ENCODE assay signal across 9 mouse cellular contexts in genomic region chr4:116448673-116449072, GRCm38 (mm10). TPM values are rescaled to one million over a fixed set of nuclear protein-coding genes. Genes with fewer than 3 reads are reported as not detected.
A peak's percentile ranks its signal among the peaks of the same experiment; 100 is the strongest.
DNase-seq lines count a peak whose midpoint lies in the region; ATAC-seq lines count a peak whose summit lies in the region.
"Had no signal": no experiment of that assay in that cellular context is flagged by ENCODE, and none has a peak within 500 bp of the region (broad histone marks: within the 10 kb centered on the region; RNA-seq: fewer than 3 reads in every experiment).

No protein-coding gene starts in this region.

- no peaks in the 10 kb centered on the region for H3K9me3 ChIP-seq in midbrain, embryonic 14.5 days (ENCODE audit: control insufficient read depth, low read length)
- no peaks in the 10 kb centered on the region for H3K9me3 ChIP-seq in midbrain, embryonic 13.5 days
- H3K9me3 ChIP-seq in embryonic facial prominence, embryonic 10.5 days = no peaks in the 10 kb centered on the region
- H3K9me3 ChIP-seq: neural tube, embryonic 12.5 days had no signal

- peak; percentile 80 for DNase-seq in midbrain, embryonic 14.5 days
- peak; percentile 70 for DNase-seq in adrenal gland, postnatal 10 days
- peak; percentile 35 for DNase-seq in embryonic facial prominence, embryonic 10.5 days (ENCODE audit: low spot score)
- peak; percentile 21 for DNase-seq in kidney, postnatal 14 days
- DNase-seq in lung, postnatal 10 days = peak; percentile 71
- peak; percentile 44 to 74 for DNase-seq in spleen, postnatal 10 days (ENCODE audit: low spot score in 2 of 2)

- no peak overlapping the region for H3K27ac ChIP-seq in midbrain, embryonic 14.5 days (replicated peaks; ENCODE audit: low read depth, low read length)
- H3K27ac ChIP-seq in midbrain, embryonic 13.5 days = no peak overlapping the region
- H3K27ac ChIP-seq in embryonic facial prominence, embryonic 10.5 days (replicated peaks) = no peak overlapping the region
- H3K27ac ChIP-seq: neural tube, embryonic 12.5 days had no signal

- H3K4me1 ChIP-seq in midbrain, embryonic 14.5 days (ENCODE audit: control insufficient read depth, insufficient read depth, low read length) = no peaks in the 10 kb centered on the region
- 0 out of 2 replicates have a peak, but pooled peaks cover 3% of the 10 kb centered on the region for H3K4me1 ChIP-seq in midbrain, embryonic 13.5 days (replicated peaks)
- no peaks in the 10 kb centered on the region for H3K4me1 ChIP-seq in embryonic facial prominence, embryonic 10.5 days
- H3K4me1 ChIP-seq: neural tube, embryonic 12.5 days had no signal

- no peaks in the 10 kb centered on the region for H3K36me3 ChIP-seq in midbrain, embryonic 14.5 days (ENCODE audit: control insufficient read depth, insufficient read depth, low read length)
- no peaks in the 10 kb centered on the region; the same call in 1 of the 2 replicates for H3K36me3 ChIP-seq in midbrain, embryonic 13.5 days
- peaks cover 17% of the 10 kb centered on the region for H3K36me3 ChIP-seq in embryonic facial prominence, embryonic 10.5 days (replicated peaks)
- H3K36me3 ChIP-seq: neural tube, embryonic 12.5 days had no signal

- no peak overlapping the region for H3K4me2 ChIP-seq in midbrain, embryonic 14.5 days (ENCODE audit: low read length)
- H3K4me2 ChIP-seq in midbrain, embryonic 13.5 days (replicated peaks) = no peak overlapping the region
- H3K4me2 ChIP-seq: neural tube, embryonic 12.5 days had no signal

- H3K27me3 ChIP-seq in midbrain, embryonic 14.5 days (ENCODE audit: control insufficient read depth, insufficient read depth, low read length) = no peaks in the 10 kb centered on the region
- H3K27me3 ChIP-seq in midbrain, embryonic 13.5 days = no peaks in the 10 kb centered on the region
- H3K27me3 ChIP-seq in embryonic facial prominence, embryonic 10.5 days (replicated peaks; ENCODE audit: low read depth, poor library complexity, severe bottlenecking) = no peaks in the 10 kb centered on the region
- H3K27me3 ChIP-seq: neural tube, embryonic 12.5 days had no signal

- H3K4me3 ChIP-seq in midbrain, embryonic 14.5 days (replicated peaks; ENCODE audit: low read depth, low read length) = no peak overlapping the region
- no peak overlapping the region for H3K4me3 ChIP-seq in midbrain, embryonic 13.5 days (replicated peaks)
- H3K4me3 ChIP-seq in embryonic facial prominence, embryonic 10.5 days = no peak overlapping the region
- H3K4me3 ChIP-seq: neural tube, embryonic 12.5 days had no signal

- no peak overlapping the region for H3K9ac ChIP-seq in midbrain, embryonic 14.5 days (replicated peaks; ENCODE audit: low read length)
- H3K9ac ChIP-seq in midbrain, embryonic 13.5 days (replicated peaks) = no peak overlapping the region
- H3K9ac ChIP-seq: neural tube, embryonic 12.5 days had no signal

- 49% methylated on average over 8 of the region's 8 CpGs for WGBS in midbrain, embryonic 14.5 days
- 49% methylated on average over 8 of the region's 8 CpGs for WGBS in midbrain, embryonic 13.5 days
- 53% methylated on average over 8 of the region's 8 CpGs for WGBS in embryonic facial prominence, embryonic 10.5 days

- ATAC-seq in midbrain, embryonic 14.5 days (ENCODE audit: low FRiP score, low TSS enrichment) = no peak
- no peak for ATAC-seq in midbrain, embryonic 13.5 days
- no peak for ATAC-seq in inflammation-experienced regulatory T-cells, adult 6 months

RNA-seq across cellular contexts. Expression of gene Mast2, which starts 15.3 kb away (rescaled TPM):
- polyA plus RNA-seq in midbrain, embryonic 14.5 days (2014; fragmentation: Nextera tagmentation; extraction: Ambion mirVana) = 65.0 and 83.6 TPM in 2 replicates
- polyA plus RNA-seq in midbrain, embryonic 13.5 days (2015; fragmentation: Nextera tagmentation; extraction: Ambion mirVana) = 45.0 and 47.0 TPM in 2 replicates
- total RNA-seq in adrenal gland, postnatal 10 days (2021) = 10 to 100 TPM; 34.9 to 46.4 TPM
- 16.1 and 17.5 TPM in 2 replicates for polyA plus RNA-seq in embryonic facial prominence, embryonic 10.5 days (2016; fragmentation: Nextera tagmentation; extraction: Ambion mirVana)
- polyA plus RNA-seq in inflammation-experienced regulatory T-cells, adult 6 months (2017; shearing (Covaris generic)) = 1 to 10 TPM; 4.5 to 5.5 (median 4.7) TPM

RNA-seq across cellular contexts. Expression of gene Ipp, which starts 58.7 kb away (rescaled TPM):
- polyA plus RNA-seq in midbrain, embryonic 14.5 days (2014; fragmentation: Nextera tagmentation; extraction: Ambion mirVana) = 4.5 and 5.3 TPM in 2 replicates
- 14.4 and 15.1 TPM in 2 replicates for polyA plus RNA-seq in midbrain, embryonic 13.5 days (2015; fragmentation: Nextera tagmentation; extraction: Ambion mirVana)
- total RNA-seq in adrenal gland, postnatal 10 days (2021) = 10 to 100 TPM; 14.7 to 16.6 TPM
- 16.9 and 19.1 TPM in 2 replicates for polyA plus RNA-seq in embryonic facial prominence, embryonic 10.5 days (2016; fragmentation: Nextera tagmentation; extraction: Ambion mirVana)
- polyA plus RNA-seq in inflammation-experienced regulatory T-cells, adult 6 months (2017; shearing (Covaris generic)) = 10 to 100 TPM in 2 of 3 experiments, 1 to 10 TPM in 1; 8.9 to 14.9 (median 13.3) TPM

Comparison
In these comparisons a context has a peak if more than half of its experiments do, and no peak if none do; other contexts are left out.
1. DNase-seq: peak in every context shown above with its lines; median percentile 80 in midbrain, embryonic 14.5 days; 71 in lung, postnatal 10 days; 70 in adrenal gland, postnatal 10 days; 59 in spleen, postnatal 10 days; 35 in embryonic facial prominence, embryonic 10.5 days; 21 in kidney, postnatal 14 days.